Mouse (Mus musculus) testis, adult 2 months (tissue): ENCODE data around the gene 1700003E16Rik.

ENCODE experiments used
- CTCF ChIP-seq: fragments of 200-500 bp; IDR thresholded peaks from 2 replicates; pipeline ENCODE4 v1.5.1; 2012; ENCODE audit warnings: low read depth, mild to moderate bottlenecking, inconsistent platforms, low read length, moderate library complexity; ENCODE audit not compliant: control insufficient read depth, insufficient read depth, insufficient replicate concordance
- POLR2A ChIP-seq: fragments of 200-500 bp; IDR thresholded peaks from 2 replicates; pipeline ENCODE4 v1.6.1; 2012; ENCODE audit warnings: low read depth, mild to moderate bottlenecking, inconsistent platforms, low read length, moderate library complexity; ENCODE audit not compliant: control insufficient read depth

GRCm38 (mm10) chr6:83165026-83165606 lies 8.9 kb downstream of the 1700003E16Rik start:
- TF ChIP-seq POLR2A (no peak), CTCF (no peak)
